8 mouse cellular contexts compared by ENCODE assay signal in genomic region chr14:54432837-54433830, GRCm38 (mm10). TPM values are rescaled to one million over a fixed set of nuclear protein-coding genes. Genes with fewer than 3 reads are reported as not detected.
DNase-seq lines count a peak whose midpoint lies in the region; ATAC-seq and TF ChIP-seq lines count a peak whose summit lies in the region.

No protein-coding gene starts in this region.

- H3K27ac ChIP-seq in lung, embryonic 14.5 days (ENCODE audit: low read depth): peak overlapping the region; percentile 99
- H3K27ac ChIP-seq in forebrain, postnatal 0 days (ENCODE audit: low read depth, low read length): peak overlapping the region; percentile 85
- peak overlapping the region; percentile 96 for H3K27ac ChIP-seq in limb, embryonic 11.5 days (replicated peaks; ENCODE audit: low read depth, low read length)
- peak overlapping the region; percentile 66 for H3K27ac ChIP-seq in midbrain, postnatal 0 days (ENCODE audit: low read depth, low read length)

- H3K4me3 ChIP-seq in lung, embryonic 14.5 days (ENCODE audit: low read depth, low read length): peak overlapping the region; percentile 90
- H3K4me3 ChIP-seq in forebrain, postnatal 0 days (ENCODE audit: low read depth, low read length): peak overlapping the region; percentile 58
- peak overlapping the region; percentile 89 for H3K4me3 ChIP-seq in limb, embryonic 11.5 days (ENCODE audit: low read depth, low read length)
- peak overlapping the region; percentile 51 for H3K4me3 ChIP-seq in midbrain, postnatal 0 days (ENCODE audit: low read depth, low read length)

- ATAC-seq in lung, embryonic 14.5 days (ENCODE audit: insufficient read depth): no peak
- peak; percentile 44 for ATAC-seq in forebrain, postnatal 0 days
- 0 out of 2 replicates have a peak, but pooled peaks have one; percentile 14 for ATAC-seq in limb, embryonic 11.5 days (ENCODE audit: insufficient number of reproducible peaks, low FRiP score, low TSS enrichment, low read depth)
- peak; percentile 62 for ATAC-seq in midbrain, postnatal 0 days (ENCODE audit: low FRiP score)
- ATAC-seq in megakaryocyte-erythroid progenitor cell, adult 5-6 weeks (replicated peaks; ENCODE audit: low FRiP score, low TSS enrichment, poor library complexity, severe bottlenecking): no peak

- H3K4me1 ChIP-seq in lung, embryonic 14.5 days (ENCODE audit: insufficient read depth): peaks cover 33% of the 10 kb centered on the region
- H3K4me1 ChIP-seq in forebrain, postnatal 0 days (ENCODE audit: insufficient read depth): no peaks in the 10 kb centered on the region
- H3K4me1 ChIP-seq in limb, embryonic 11.5 days (ENCODE audit: control insufficient read depth, insufficient read depth, low read length): peaks cover 17% of the 10 kb centered on the region
- 0 out of 2 replicates have a peak, but pooled peaks cover under 1% of the 10 kb centered on the region for H3K4me1 ChIP-seq in midbrain, postnatal 0 days (ENCODE audit: insufficient read depth, low read length)

- peak overlapping the region; percentile 94 for H3K4me2 ChIP-seq in lung, embryonic 14.5 days
- peak overlapping the region; percentile 78 for H3K4me2 ChIP-seq in forebrain, postnatal 0 days (ENCODE audit: low read depth)
- H3K4me2 ChIP-seq in limb, embryonic 11.5 days (ENCODE audit: low read depth, severe bottlenecking): peak overlapping the region; percentile 80
- peak overlapping the region; percentile 60 for H3K4me2 ChIP-seq in midbrain, postnatal 0 days (ENCODE audit: low read depth, low read length, poor library complexity, severe bottlenecking)

- WGBS in lung, embryonic 14.5 days: 20% methylated on average over 17 of the region's 17 CpGs
- 30% methylated on average over 17 of the region's 17 CpGs for WGBS in forebrain, postnatal 0 days
- WGBS in limb, embryonic 11.5 days: 32% methylated on average over 17 of the region's 17 CpGs
- 42% methylated on average over 17 of the region's 17 CpGs for WGBS in midbrain, postnatal 0 days

- no peaks in the 10 kb centered on the region for H3K9me3 ChIP-seq in lung, embryonic 14.5 days (ENCODE audit: low read depth, low read length)
- H3K9me3 ChIP-seq in forebrain, postnatal 0 days (ENCODE audit: low read length): no peaks in the 10 kb centered on the region
- no peaks in the 10 kb centered on the region for H3K9me3 ChIP-seq in limb, embryonic 11.5 days (ENCODE audit: control insufficient read depth, low read length)
- H3K9me3 ChIP-seq in midbrain, postnatal 0 days (ENCODE audit: low read length): no peaks in the 10 kb centered on the region

- TF ChIP-seq CTCF in lung, embryonic 14.5 days (IDR thresholded peaks at IDR 0.05; ENCODE audit: low read depth): no peak
- TF ChIP-seq CTCF in brain, embryonic 14.5 days (IDR thresholded peaks at IDR 0.05; ENCODE audit: borderline replicate concordance, extremely low read depth, insufficient read depth, insufficient read length): no peak
- TF ChIP-seq CTCF in forebrain, postnatal 0 days (IDR thresholded peaks at IDR 0.05; ENCODE audit: low read depth): no peak
- TF ChIP-seq CTCF in midbrain, postnatal 0 days (IDR thresholded peaks at IDR 0.05): no peak; the same call in 1 of the 2 replicates

- peaks cover 37% of the 10 kb centered on the region for H3K36me3 ChIP-seq in lung, embryonic 14.5 days (ENCODE audit: insufficient read depth)
- peaks cover 8% of the 10 kb centered on the region for H3K36me3 ChIP-seq in forebrain, postnatal 0 days (ENCODE audit: insufficient read depth)
- H3K36me3 ChIP-seq in limb, embryonic 11.5 days (ENCODE audit: control insufficient read depth, insufficient read depth, low read length): peaks cover 7% of the 10 kb centered on the region; the same call in 1 of the 2 replicates
- H3K36me3 ChIP-seq in midbrain, postnatal 0 days (ENCODE audit: insufficient read depth, low read length): peaks cover 5% of the 10 kb centered on the region; the same call in 1 of the 2 replicates

- H3K27me3 ChIP-seq in lung, embryonic 14.5 days (ENCODE audit: insufficient read depth, low read length): no peaks in the 10 kb centered on the region
- no peaks in the 10 kb centered on the region for H3K27me3 ChIP-seq in forebrain, postnatal 0 days (ENCODE audit: insufficient read depth, low read length)
- no peaks in the 10 kb centered on the region for H3K27me3 ChIP-seq in limb, embryonic 11.5 days (ENCODE audit: control insufficient read depth, insufficient read depth, low read length)
- no peaks in the 10 kb centered on the region for H3K27me3 ChIP-seq in midbrain, postnatal 0 days (ENCODE audit: insufficient read depth, low read length)

- peak overlapping the region; percentile 98 for H3K9ac ChIP-seq in lung, embryonic 14.5 days
- peak overlapping the region; percentile 61 for H3K9ac ChIP-seq in forebrain, postnatal 0 days
- peak overlapping the region; percentile 98 for H3K9ac ChIP-seq in limb, embryonic 11.5 days (ENCODE audit: low read length)
- H3K9ac ChIP-seq in midbrain, postnatal 0 days (replicated peaks; ENCODE audit: low read length, poor library complexity, severe bottlenecking): peak overlapping the region; percentile 59

- DNase-seq in lung, embryonic 14.5 days: peak; percentile 53
- no peak for DNase-seq in lung, postnatal 4 days
- DNase-seq in brain, embryonic 14.5 days (ENCODE audit: low read depth): peak; percentile 77
- peak; percentile 57 for DNase-seq in forebrain, postnatal 0 days
- peak; percentile 51 for DNase-seq in limb, embryonic 11.5 days (ENCODE audit: low spot score)
- peak; percentile 73 for DNase-seq in midbrain, postnatal 0 days (ENCODE audit: low spot score)
- DNase-seq in natural killer cell, adult 2 months (ENCODE audit: low spot score in 2 of 2): no peak

- no peak for TF ChIP-seq POLR2A in brain, embryonic 14.5 days (IDR thresholded peaks at IDR 0.05; ENCODE audit: borderline replicate concordance, extremely low read depth, insufficient read depth, insufficient read length, poor library complexity, severe bottlenecking)

RNA-seq across cellular contexts. Expression of gene Mmp14, which starts 1.7 kb away (rescaled TPM):
- polyA plus RNA-seq in lung, embryonic 14.5 days (2014; fragmentation: Nextera tagmentation; extraction: Ambion mirVana): 182 and 187 TPM in 2 replicates
- polyA plus RNA-seq in brain, embryonic 14.5 days (2012; rRNA removed): 80.4 and 83.8 TPM in 2 replicates
- 29.0 and 40.7 TPM in 2 replicates for total RNA-seq in forebrain, postnatal 0 days (2014; rRNA removed)
- polyA plus RNA-seq in forebrain, postnatal 0 days (2015; fragmentation: Nextera tagmentation; extraction: Ambion mirVana): 32.5 and 39.1 TPM in 2 replicates
- 97.8 and 101 TPM in 2 replicates for polyA plus RNA-seq in limb, embryonic 11.5 days (2014; fragmentation: Nextera tagmentation; extraction: Ambion mirVana)
- total RNA-seq in midbrain, postnatal 0 days (2014; rRNA removed): 46.4 and 48.9 TPM in 2 replicates
- 40.6 and 41.8 TPM in 2 replicates for polyA plus RNA-seq in midbrain, postnatal 0 days (2015; fragmentation: Nextera tagmentation; extraction: Ambion mirVana)
- 39.2 and 44.9 TPM in 2 replicates for total RNA-seq in megakaryocyte-erythroid progenitor cell, adult 5-6 weeks (2014; fragmentation: Nextera tagmentation)
- 23.4 and 37.2 TPM in 2 replicates for total RNA-seq in megakaryocyte-erythroid progenitor cell, adult 5-6 weeks (2017)

RNA-seq across cellular contexts. Expression of gene Mrpl52, which starts 6.4 kb away (rescaled TPM):
- polyA plus RNA-seq in lung, embryonic 14.5 days (2014; fragmentation: Nextera tagmentation; extraction: Ambion mirVana): 274 and 280 TPM in 2 replicates
- 186 and 230 TPM in 2 replicates for polyA plus RNA-seq in brain, embryonic 14.5 days (2012; rRNA removed)
- 151 and 217 TPM in 2 replicates for total RNA-seq in forebrain, postnatal 0 days (2014; rRNA removed)
- 277 and 336 TPM in 2 replicates for polyA plus RNA-seq in forebrain, postnatal 0 days (2015; fragmentation: Nextera tagmentation; extraction: Ambion mirVana)
- polyA plus RNA-seq in limb, embryonic 11.5 days (2014; fragmentation: Nextera tagmentation; extraction: Ambion mirVana): 228 and 236 TPM in 2 replicates
- total RNA-seq in midbrain, postnatal 0 days (2014; rRNA removed): 98.6 and 104 TPM in 2 replicates
- 296 and 303 TPM in 2 replicates for polyA plus RNA-seq in midbrain, postnatal 0 days (2015; fragmentation: Nextera tagmentation; extraction: Ambion mirVana)
- total RNA-seq in megakaryocyte-erythroid progenitor cell, adult 5-6 weeks (2014; fragmentation: Nextera tagmentation): 504 and 507 TPM in 2 replicates
- total RNA-seq in megakaryocyte-erythroid progenitor cell, adult 5-6 weeks (2017): 266 and 434 TPM in 2 replicates

RNA-seq across cellular contexts. Expression of gene Slc7a7, which starts 15.6 kb away (rescaled TPM):
- polyA plus RNA-seq in lung, embryonic 14.5 days (2014; fragmentation: Nextera tagmentation; extraction: Ambion mirVana): 7.4 and 7.6 TPM in 2 replicates
- 7.2 and 8.0 TPM in 2 replicates for polyA plus RNA-seq in brain, embryonic 14.5 days (2012; rRNA removed)
- total RNA-seq in forebrain, postnatal 0 days (2014; rRNA removed): 2.2 and 3.4 TPM in 2 replicates
- 2.8 and 3.2 TPM in 2 replicates for polyA plus RNA-seq in forebrain, postnatal 0 days (2015; fragmentation: Nextera tagmentation; extraction: Ambion mirVana)
- polyA plus RNA-seq in limb, embryonic 11.5 days (2014; fragmentation: Nextera tagmentation; extraction: Ambion mirVana): 3.1 and 3.6 TPM in 2 replicates
- total RNA-seq in midbrain, postnatal 0 days (2014; rRNA removed): 3.9 and 7.7 TPM in 2 replicates
- 2.4 and 2.9 TPM in 2 replicates for polyA plus RNA-seq in midbrain, postnatal 0 days (2015; fragmentation: Nextera tagmentation; extraction: Ambion mirVana)
- total RNA-seq in megakaryocyte-erythroid progenitor cell, adult 5-6 weeks (2014; fragmentation: Nextera tagmentation): 8.8 and 12.9 TPM in 2 replicates
- 8.2 and 10.6 TPM in 2 replicates for total RNA-seq in megakaryocyte-erythroid progenitor cell, adult 5-6 weeks (2017)

RNA-seq across cellular contexts. Expression of gene Lrp10, which starts 30.8 kb away (rescaled TPM):
- 46.1 and 46.2 TPM in 2 replicates for polyA plus RNA-seq in lung, embryonic 14.5 days (2014; fragmentation: Nextera tagmentation; extraction: Ambion mirVana)
- polyA plus RNA-seq in brain, embryonic 14.5 days (2012; rRNA removed): 39.6 and 41.5 TPM in 2 replicates
- total RNA-seq in forebrain, postnatal 0 days (2014; rRNA removed): 39.6 and 45.8 TPM in 2 replicates
- polyA plus RNA-seq in forebrain, postnatal 0 days (2015; fragmentation: Nextera tagmentation; extraction: Ambion mirVana): 38.0 and 38.5 TPM in 2 replicates
- polyA plus RNA-seq in limb, embryonic 11.5 days (2014; fragmentation: Nextera tagmentation; extraction: Ambion mirVana): 18.9 and 19.6 TPM in 2 replicates
- 40.2 and 42.1 TPM in 2 replicates for total RNA-seq in midbrain, postnatal 0 days (2014; rRNA removed)
- 29.7 and 31.9 TPM in 2 replicates for polyA plus RNA-seq in midbrain, postnatal 0 days (2015; fragmentation: Nextera tagmentation; extraction: Ambion mirVana)
- 38.4 and 38.6 TPM in 2 replicates for total RNA-seq in megakaryocyte-erythroid progenitor cell, adult 5-6 weeks (2014; fragmentation: Nextera tagmentation)
- total RNA-seq in megakaryocyte-erythroid progenitor cell, adult 5-6 weeks (2017): 13.0 and 19.9 TPM in 2 replicates

RNA-seq across cellular contexts. Expression of gene Rem2, which starts 42.8 kb away (rescaled TPM):
- polyA plus RNA-seq in lung, embryonic 14.5 days (2014; fragmentation: Nextera tagmentation; extraction: Ambion mirVana): 8.1 and 8.3 TPM in 2 replicates
- 24.7 and 31.3 TPM in 2 replicates for polyA plus RNA-seq in brain, embryonic 14.5 days (2012; rRNA removed)
- 25.5 and 31.0 TPM in 2 replicates for total RNA-seq in forebrain, postnatal 0 days (2014; rRNA removed)
- 22.5 and 28.0 TPM in 2 replicates for polyA plus RNA-seq in forebrain, postnatal 0 days (2015; fragmentation: Nextera tagmentation; extraction: Ambion mirVana)
- polyA plus RNA-seq in limb, embryonic 11.5 days (2014; fragmentation: Nextera tagmentation; extraction: Ambion mirVana): 4.7 and 5.3 TPM in 2 replicates
- total RNA-seq in midbrain, postnatal 0 days (2014; rRNA removed): 35.6 and 47.4 TPM in 2 replicates
- polyA plus RNA-seq in midbrain, postnatal 0 days (2015; fragmentation: Nextera tagmentation; extraction: Ambion mirVana): 33.0 and 34.0 TPM in 2 replicates
- total RNA-seq in megakaryocyte-erythroid progenitor cell, adult 5-6 weeks (2014; fragmentation: Nextera tagmentation): 0.50 and 3.5 TPM in 2 replicates
- total RNA-seq in megakaryocyte-erythroid progenitor cell, adult 5-6 weeks (2017): 0.80 and 2.0 TPM in 2 replicates

Comparison
In these comparisons a context has a peak if more than half of its experiments do, and no peak if none do; other contexts are left out.
1. DNase-seq: peak in lung, embryonic 14.5 days (single experiment), brain, embryonic 14.5 days (single experiment), forebrain, postnatal 0 days (single experiment), limb, embryonic 11.5 days (single experiment) and midbrain, postnatal 0 days (single experiment); none in lung, postnatal 4 days (0 of 2) and natural killer cell, adult 2 months (0 of 2).
2. ATAC-seq: peak in forebrain, postnatal 0 days (single experiment), limb, embryonic 11.5 days (single experiment) and midbrain, postnatal 0 days (single experiment); none in lung, embryonic 14.5 days (single experiment) and megakaryocyte-erythroid progenitor cell, adult 5-6 weeks (single experiment).
3. Peak in every context shown above with its lines, with median percentiles within 50 percentile points of each other: H3K27ac ChIP-seq, H3K4me2 ChIP-seq, H3K4me3 ChIP-seq and H3K9ac ChIP-seq.